Mouse (Mus musculus) lung, adult 2 months (tissue): ENCODE measurements around the gene Dnttip1.

ENCODE experiments used
- CTCF ChIP-seq: fragments of 200-500 bp; IDR thresholded peaks from 2 replicates; pipeline ENCODE4 v1.5.1; 2011; ENCODE audit warnings: mild to moderate bottlenecking, low read length, control low read depth; ENCODE audit not compliant: insufficient read depth
- POLR2A ChIP-seq: fragments of 200-500 bp; IDR thresholded peaks from 2 replicates; pipeline ENCODE4 v1.6.1; 2011; ENCODE audit warnings: low read depth, mild to moderate bottlenecking, control low read depth, low read length, borderline replicate concordance; ENCODE audit errors: extremely low read depth

- TF ChIP-seq CTCF (no peak), POLR2A (no peak)
Observed at GRCm38 (mm10) chr2:164754105-164754504, 8.3 kb downstream of the Dnttip1 start.
